Mouse (Mus musculus): Measurements from ENCODE around the gene Rhbdf2. TPM values are rescaled to one million over a fixed set of nuclear protein-coding genes. Genes with fewer than 3 reads are reported as not detected.

Gene Rhbdf2
- polyA plus RNA-seq, 1 experiment from 2014 or later: 1.2 TPM

DNA sequence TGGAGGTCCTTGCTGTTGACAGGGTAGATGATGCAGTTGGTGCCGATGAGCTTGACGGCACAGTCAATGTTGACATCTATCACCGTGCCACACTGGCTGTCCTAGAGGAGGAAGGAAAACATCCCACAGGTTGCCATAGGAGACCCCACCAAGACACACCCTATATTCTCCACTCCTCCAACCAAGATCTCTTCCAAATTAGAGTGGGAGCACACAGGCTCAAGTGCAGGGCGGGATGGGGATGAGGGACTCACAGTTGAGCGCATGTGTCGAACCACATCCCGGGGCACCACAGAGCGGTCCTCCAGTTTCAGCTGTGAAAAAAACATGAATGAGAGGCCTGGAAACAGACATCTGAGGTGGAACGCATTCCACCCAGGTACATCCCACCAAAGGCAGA is 78.0 kb downstream of the Rhbdf2 start:
- no peaks in the 10 kb centered on the region for H3K4me1 ChIP-seq (ENCODE audit: control insufficient read depth, insufficient read depth, low read length)
- no peak for ATAC-seq
- H3K4me2 ChIP-seq (ENCODE audit: low read length): no peak overlapping the region
- WGBS: 96% methylated on average over 9 of the region's 9 CpGs
- peaks cover 28% of the 10 kb centered on the region for H3K36me3 ChIP-seq (ENCODE audit: control insufficient read depth, insufficient read depth, low read length)
- no peaks in the 10 kb centered on the region for H3K27me3 ChIP-seq (ENCODE audit: control insufficient read depth, insufficient read depth, low read depth, low read length)
- no peak overlapping the region for H3K9ac ChIP-seq (ENCODE audit: low read depth, low read length)
- no peaks in the 10 kb centered on the region for H3K9me3 ChIP-seq (replicated peaks; ENCODE audit: control insufficient read depth, low read length, poor library complexity, severe bottlenecking)
- H3K27ac ChIP-seq (ENCODE audit: low read length): no peak overlapping the region
- H3K4me3 ChIP-seq (ENCODE audit: low read depth, low read length): no peak overlapping the region

Other genes starting within 250 kb of the Rhbdf2 start
- gene Rnf157, start 214.0 kb downstream of the Rhbdf2 start, polyA plus RNA-seq (2015; fragmentation: Nextera tagmentation; extraction: Ambion mirVana): 32.3 and 41.8 TPM in 2 replicates
- gene Ubald2, start 192.9 kb downstream of the Rhbdf2 start, polyA plus RNA-seq (2015; fragmentation: Nextera tagmentation; extraction: Ambion mirVana): 36.2 and 36.3 TPM in 2 replicates
- 0.08 TPM in 1 of 2 replicates, not detected in the other for gene Qrich2, start 160.8 kb downstream of the Rhbdf2 start, polyA plus RNA-seq (2015; fragmentation: Nextera tagmentation; extraction: Ambion mirVana)
- gene Prpsap1, start 132.8 kb downstream of the Rhbdf2 start, polyA plus RNA-seq (2015; fragmentation: Nextera tagmentation; extraction: Ambion mirVana): 177 and 198 TPM in 2 replicates
- gene Sphk1, start 96.1 kb downstream of the Rhbdf2 start, polyA plus RNA-seq (2015; fragmentation: Nextera tagmentation; extraction: Ambion mirVana): 4.4 and 5.5 TPM in 2 replicates
- gene Ube2o, start 45.6 kb downstream of the Rhbdf2 start, polyA plus RNA-seq (2015; fragmentation: Nextera tagmentation; extraction: Ambion mirVana): 15.5 and 17.0 TPM in 2 replicates
- 0.20 and 0.36 TPM in 2 replicates for gene Aanat, start 40.6 kb downstream of the Rhbdf2 start, polyA plus RNA-seq (2015; fragmentation: Nextera tagmentation; extraction: Ambion mirVana)
- gene Prcd, start 26.5 kb upstream of the Rhbdf2 start, polyA plus RNA-seq (2015; fragmentation: Nextera tagmentation; extraction: Ambion mirVana): 3.7 and 4.4 TPM in 2 replicates
- gene Cygb, start 27.3 kb upstream of the Rhbdf2 start, polyA plus RNA-seq (2015; fragmentation: Nextera tagmentation; extraction: Ambion mirVana): 26.4 and 29.3 TPM in 2 replicates
- gene St6galnac1, start 148.5 kb upstream of the Rhbdf2 start, polyA plus RNA-seq (2015; fragmentation: Nextera tagmentation; extraction: Ambion mirVana): 0.09 TPM in 1 of 2 replicates, not detected in the other
- gene Mxra7, start 201.0 kb upstream of the Rhbdf2 start, polyA plus RNA-seq (2015; fragmentation: Nextera tagmentation; extraction: Ambion mirVana): 21.8 and 22.6 TPM in 2 replicates
- gene Mettl23, start 216.3 kb upstream of the Rhbdf2 start, polyA plus RNA-seq (2015; fragmentation: Nextera tagmentation; extraction: Ambion mirVana): 65.2 and 67.4 TPM in 2 replicates
- gene Jmjd6, start 216.4 kb upstream of the Rhbdf2 start, polyA plus RNA-seq (2015; fragmentation: Nextera tagmentation; extraction: Ambion mirVana): 66.3 and 73.0 TPM in 2 replicates
- 56.1 and 56.2 TPM in 2 replicates for gene Mfsd11, start 225.4 kb upstream of the Rhbdf2 start, polyA plus RNA-seq (2015; fragmentation: Nextera tagmentation; extraction: Ambion mirVana)
- 549 and 567 TPM in 2 replicates for gene Srsf2, start 226.1 kb upstream of the Rhbdf2 start, polyA plus RNA-seq (2015; fragmentation: Nextera tagmentation; extraction: Ambion mirVana)